Mouse (Mus musculus) lung, adult 2 months (tissue): ENCODE measurements around the gene Slc44a1.

Experiments
- CTCF ChIP-seq: fragments of 200-500 bp; IDR thresholded peaks from 2 replicates; pipeline ENCODE4 v1.5.1; 2011; ENCODE audit warnings: mild to moderate bottlenecking, low read length, control low read depth; ENCODE audit not compliant: insufficient read depth
- POLR2A ChIP-seq: fragments of 200-500 bp; IDR thresholded peaks from 2 replicates; pipeline ENCODE4 v1.6.1; 2011; ENCODE audit warnings: low read depth, mild to moderate bottlenecking, control low read depth, low read length, borderline replicate concordance; ENCODE audit errors: extremely low read depth

DNA sequence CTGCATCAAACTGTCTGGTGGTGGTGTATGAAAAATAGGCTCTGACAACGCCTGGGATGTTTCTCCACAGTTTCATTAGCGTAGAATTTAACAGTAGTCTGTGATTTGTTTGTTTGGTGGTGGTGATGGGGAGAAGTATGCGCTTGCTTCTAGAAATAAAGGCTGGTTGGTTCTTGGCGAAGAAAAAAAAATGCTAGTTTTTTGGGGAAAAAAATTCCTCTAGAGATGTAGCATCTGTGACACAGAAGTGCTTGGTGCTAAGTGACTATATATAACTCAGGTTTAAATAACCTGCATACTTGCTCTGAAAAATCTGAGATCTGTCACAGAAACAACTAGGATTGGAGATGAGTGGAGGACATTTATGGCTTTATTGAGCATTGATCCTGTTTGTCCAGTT lies 1.5 kb downstream of the Slc44a1 start:
- TF ChIP-seq POLR2A (no peak), CTCF (no peak)
